Mouse (Mus musculus) 3T3-L1 (cell line): ENCODE data around the gene Arhgap35.

ENCODE experiments used
- DNase-seq: peaks from one replicate; pipeline ENCODE4 v3.0.0-alpha.2; 2015; ENCODE audit warnings: low read depth, low spot score

The Arhgap35 gene

GRCm38 (mm10) chr7:16466565-16466964 lies 148.2 kb downstream of the Arhgap35 start:
- peak; percentile 49 for DNase-seq

DNA sequence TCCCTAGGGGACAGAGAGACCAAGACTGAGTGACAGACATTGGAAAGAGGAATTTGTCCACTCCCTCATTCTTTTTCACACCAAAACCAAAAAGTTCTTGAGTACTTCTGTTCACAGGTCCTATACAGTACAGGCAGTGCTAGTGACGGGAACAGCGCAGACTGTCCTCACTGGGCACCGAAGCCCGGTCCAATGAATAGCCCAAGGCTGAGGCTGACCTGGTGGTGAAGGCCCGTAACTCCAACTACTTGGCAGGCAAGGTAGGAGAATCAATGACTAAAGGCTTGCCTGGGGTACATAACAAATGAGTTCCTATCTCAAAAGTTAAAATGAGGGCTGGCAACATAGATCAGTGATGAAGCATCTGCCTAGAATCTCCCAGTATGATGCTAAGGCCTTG lies 149.2 kb downstream of the Arhgap35 start:
- no peak for DNase-seq

GRCm38 (mm10) chr7:16465160-16465559 lies 149.6 kb downstream of the Arhgap35 start:
- peak; percentile 71 for DNase-seq

- peak; percentile 73 for DNase-seq
Observed at GRCm38 (mm10) chr7:16463214-16463613, 151.6 kb downstream of the Arhgap35 start.

DNA sequence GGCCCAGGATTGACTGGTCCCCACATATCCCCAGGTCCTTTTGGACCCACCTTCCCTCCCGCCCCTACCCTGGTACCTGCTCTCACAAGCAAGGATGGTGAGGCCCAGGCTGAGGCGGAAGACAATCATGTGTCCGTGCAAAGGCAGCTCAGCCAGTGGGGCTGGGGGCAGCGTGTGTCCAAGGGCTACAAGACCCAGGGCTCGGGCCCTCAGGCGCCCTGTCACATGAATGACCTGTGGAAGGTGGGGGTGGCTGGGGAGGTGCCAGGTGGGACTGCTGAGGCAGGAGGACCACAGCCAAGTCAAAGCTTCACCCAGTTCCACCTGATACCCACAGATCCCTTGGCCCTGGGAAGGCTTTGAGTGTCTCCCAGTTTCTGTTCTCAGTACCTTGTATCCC lies 153.1 kb downstream of the Arhgap35 start:
- no peak for DNase-seq

GRCm38 (mm10) chr7:16461151-16461550 lies 153.6 kb downstream of the Arhgap35 start:
- DNase-seq: no peak

DNA sequence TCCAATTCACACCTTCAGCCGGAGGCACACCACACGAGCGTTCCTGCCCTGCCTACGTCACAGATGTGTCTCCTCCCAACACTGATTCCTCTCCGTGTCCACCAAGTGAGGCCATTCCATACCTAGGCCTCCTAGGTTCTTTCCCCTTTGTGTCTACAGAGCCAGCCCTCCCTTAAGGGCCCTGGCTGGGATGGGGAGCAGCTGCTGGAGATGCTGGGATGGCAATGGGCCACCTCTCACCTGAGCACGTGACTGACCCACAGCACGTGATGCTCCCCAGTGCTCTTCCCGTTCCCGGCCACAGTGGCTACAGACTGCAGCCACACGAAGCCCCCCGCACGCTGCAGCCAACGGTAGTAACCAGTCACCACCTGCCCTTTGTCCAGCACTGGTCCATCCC lies 154.2 kb downstream of the Arhgap35 start:
- DNase-seq: no peak

- no peak for DNase-seq
Observed at GRCm38 (mm10) chr7:16456289-16456688, 158.5 kb downstream of the Arhgap35 start.

DNA sequence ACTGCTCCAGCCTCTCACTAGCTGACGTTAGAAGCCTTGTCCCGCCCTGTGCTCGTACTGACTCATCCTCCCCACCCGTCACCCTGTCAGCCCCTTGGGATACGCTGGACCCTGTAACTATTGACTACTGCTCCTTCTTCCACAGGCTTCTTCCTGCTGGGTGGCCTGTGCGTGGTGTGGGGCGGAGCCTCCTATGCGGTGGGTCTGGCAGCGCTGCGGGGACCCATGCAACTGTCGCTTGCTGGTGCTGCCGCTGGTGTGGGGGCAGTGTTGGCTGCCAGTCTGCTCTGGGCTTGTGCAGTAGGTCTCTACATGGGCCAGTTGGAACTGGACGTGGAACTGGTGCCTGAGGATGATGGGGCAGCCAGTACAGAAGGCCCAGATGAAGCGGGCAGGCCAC lies 159.8 kb downstream of the Arhgap35 start:
- no peak for DNase-seq

- DNase-seq: peak; percentile 75
Observed at GRCm38 (mm10) chr7:16453118-16453711, 161.6 kb downstream of the Arhgap35 start.

DNA sequence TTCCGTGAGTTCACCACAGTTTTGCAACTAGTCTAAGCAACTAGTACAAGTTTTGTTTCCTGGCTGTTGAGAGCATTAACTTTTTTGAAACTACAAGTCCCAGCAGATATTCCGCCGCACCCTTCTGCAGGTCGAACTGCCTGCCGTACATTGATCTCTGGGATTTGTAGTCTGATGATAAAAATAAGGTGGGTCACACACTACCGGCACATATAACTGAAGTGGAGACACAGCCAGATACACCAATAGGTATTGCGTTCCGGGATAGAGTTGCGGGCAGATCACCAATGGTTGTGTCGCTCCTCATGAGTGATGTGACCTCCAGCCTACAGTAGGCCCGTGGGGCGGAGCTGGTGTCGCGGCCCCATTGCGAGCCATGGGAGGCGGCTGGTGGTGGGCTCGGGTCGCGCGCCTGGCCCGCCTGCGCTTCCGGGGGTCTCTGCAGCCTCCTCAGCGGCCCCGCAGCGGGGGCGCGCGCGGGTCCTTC lies 162.2 kb downstream of the Arhgap35 start, which contains the start of gene Tmem160:
Gene Tmem160 (plus strand): TSS at position 193 of the 487 bp plus-strand sequence.
- peak; percentile 96 for DNase-seq

DNA sequence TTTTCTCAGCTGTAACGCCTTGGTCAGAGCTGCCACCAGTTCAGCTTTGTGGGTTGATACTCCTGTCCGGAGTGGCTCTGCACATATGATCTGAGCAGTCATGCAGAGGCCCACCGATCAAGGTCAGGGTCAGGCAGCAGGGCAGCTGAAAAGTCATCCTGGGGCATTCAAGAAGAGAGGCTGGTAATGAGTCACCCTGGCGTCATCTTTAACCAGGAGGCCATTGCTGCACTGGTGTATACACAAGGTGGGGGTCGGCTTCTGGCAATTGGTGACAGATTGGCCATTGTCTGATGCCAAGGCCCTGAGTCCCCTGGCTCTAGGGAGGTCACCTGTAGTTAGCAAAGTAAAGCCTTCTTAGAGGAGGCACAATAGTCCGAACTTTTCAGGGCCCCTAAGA lies 163.1 kb downstream of the Arhgap35 start:
- DNase-seq: peak; percentile 48
